Mouse (Mus musculus) heart, adult 2 months (tissue): ENCODE data around the gene Pitpnm1.

Source experiments
- CTCF ChIP-seq: fragments of 200-600 bp; IDR thresholded peaks from 2 replicates; pipeline ENCODE4 v1.8.1; 2022; ENCODE audit warnings: antibody characterized with exemption, mild to moderate bottlenecking, moderate library complexity
- POLR2A ChIP-seq: fragments of 200-500 bp; IDR thresholded peaks from 2 replicates; pipeline ENCODE4 v1.6.1; 2011; ENCODE audit warnings: mild to moderate bottlenecking, low read depth, low read length, control low read depth; ENCODE audit not compliant: insufficient read depth

GRCm38 (mm10) chr19:4126759-4127495, 27.1 kb downstream of the Pitpnm1 start:
- TF ChIP-seq POLR2A (no peak), CTCF (no peak)
